Mouse (Mus musculus) stomach, postnatal 0 days (tissue): ENCODE measurements at regions not wholly inside any gene's neighbourhood (a gene's known extent, or its start where the extent isn't known, plus 50 kb on each side); places are given as distances from the start of the nearest gene placed in this dataset.

Experiments
- ATAC-seq: fragments of 200-750 bp; cut with Nextera tagmentation; 2 replicates; pipeline ENCODE4 v1.8.0; 2017; ENCODE audit not compliant: low FRiP score, low TSS enrichment
- DNase-seq: peaks from one replicate; pipeline ENCODE4 v3.0.0-alpha.2; 2016; ENCODE audit warnings: low spot score
- H3K27ac ChIP-seq: fragments of 300-500 bp; sonication (generic); replicated peaks from 2 replicates; pipeline ENCODE4 v1.5.1; 2014; ENCODE audit warnings: mild to moderate bottlenecking, control low read depth
- H3K27me3 ChIP-seq: fragments of 300-500 bp; sonication (generic); 2 replicates; pipeline ENCODE4 v1.6.1; 2014; ENCODE audit warnings: low read length; ENCODE audit not compliant: control insufficient read depth, insufficient read depth
- H3K36me3 ChIP-seq: fragments of 300-500 bp; sonication (generic); 2 replicates; pipeline ENCODE4 v1.6.1; 2014; ENCODE audit warnings: low read length, mixed read lengths; ENCODE audit not compliant: control insufficient read depth, insufficient read depth
- H3K4me1 ChIP-seq: fragments of 300-500 bp; sonication (generic); replicated peaks from 2 replicates; pipeline ENCODE4 v1.6.1; 2014; ENCODE audit warnings: antibody characterized with exemption; ENCODE audit not compliant: control insufficient read depth, insufficient read depth
- H3K4me2 ChIP-seq: fragments of 300-500 bp; sonication (generic); replicated peaks from 2 replicates; pipeline ENCODE4 v1.6.1; 2014; ENCODE audit warnings: low read depth, mild to moderate bottlenecking, control low read depth, moderate library complexity
- H3K4me3 ChIP-seq: fragments of 300-500 bp; sonication (generic); 2 replicates; pipeline ENCODE4 v1.5.1; 2014; ENCODE audit warnings: low read depth, low read length, control low read depth
- H3K9ac ChIP-seq: fragments of 300-500 bp; sonication (generic); 2 replicates; pipeline ENCODE4 v1.6.1; 2014; ENCODE audit warnings: mild to moderate bottlenecking, low read length, control low read depth, mixed read lengths
- H3K9me3 ChIP-seq: fragments of 300-500 bp; sonication (generic); 2 replicates; pipeline ENCODE4 v1.6.1; 2016; ENCODE audit warnings: low read length; ENCODE audit not compliant: control insufficient read depth
- CTCF ChIP-seq: IDR thresholded peaks from 2 replicates; pipeline ENCODE4 v1.5.1; 2016; ENCODE audit warnings: antibody characterized with exemption, low read depth, mild to moderate bottlenecking, moderate library complexity
- EP300 ChIP-seq: optimal IDR thresholded peaks from 2 replicates; pipeline ENCODE3; 2016; ENCODE audit warnings: antibody characterized with exemption
- WGBS: fragments of 180-500 bp; shearing (Covaris S2); extraction: QIAGEN DNeasy Blood & Tissue Kit; methylation state at CpG from one replicate; pipeline ENCODE4 v1.1.7; 2014; 5-methylcytosine and 5-hydroxymethylcytosine counted together

DNA sequence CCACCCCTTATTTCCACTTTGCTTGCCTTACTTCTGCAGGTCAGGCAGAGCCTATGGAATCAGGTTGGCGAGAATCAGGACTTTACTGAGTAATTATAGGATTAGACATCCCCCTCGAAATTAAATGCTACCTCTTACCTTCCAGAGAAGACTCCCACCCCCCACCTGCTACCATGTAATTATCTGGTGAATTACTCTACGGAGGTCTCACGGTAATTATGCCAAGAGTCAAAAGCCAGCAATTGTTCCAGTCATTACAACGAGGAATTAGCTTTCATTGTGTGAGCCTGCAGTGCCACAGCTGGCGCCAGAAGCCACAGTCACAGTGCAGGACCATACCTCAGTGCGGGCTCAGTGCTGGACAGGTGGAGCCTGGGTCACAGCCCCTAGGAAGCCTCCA lies 72.4 kb downstream of the Tpra1 start:
- Histone ChIP-seq H3K4me2 (no peak overlapping the region), H3K36me3 (no peaks in the 10 kb centered on the region), H3K4me1 (no peaks in the 10 kb centered on the region), H3K4me3 (no peak overlapping the region), H3K27me3 (no peaks in the 10 kb centered on the region), H3K9ac (no peak overlapping the region), H3K27ac (no peak overlapping the region), H3K9me3 (no peaks in the 10 kb centered on the region)
- no peak for DNase-seq
- 59% methylated on average over 7 of the region's 7 CpGs for whole genome bisulfite sequencing
- ATAC-seq = no peak
- TF ChIP-seq EP300 (no peak), CTCF (no peak)

DNA sequence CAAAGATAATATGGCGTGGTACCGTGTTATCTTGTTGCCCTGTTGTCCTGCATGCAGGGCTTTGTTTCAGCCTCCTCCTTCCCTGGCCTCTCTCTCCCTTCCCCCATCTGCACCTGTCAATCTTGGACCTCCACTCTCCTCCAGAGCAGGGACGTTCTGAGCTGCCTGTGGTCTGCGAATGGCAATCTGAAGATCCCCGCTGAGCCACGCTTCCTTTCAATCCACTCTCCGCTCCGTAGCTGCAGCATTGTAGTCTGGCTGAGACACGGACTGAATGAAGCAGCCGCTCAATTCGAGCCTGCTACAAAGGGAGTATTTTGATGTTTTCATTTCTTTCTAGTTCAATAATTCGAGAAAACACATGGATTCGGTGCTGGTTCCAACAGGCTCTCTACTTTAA lies 74.5 kb downstream of the Tpra1 start:
- Histone ChIP-seq H3K27ac (no peak overlapping the region), H3K4me3 (no peak overlapping the region), H3K4me2 (no peak overlapping the region), H3K27me3 (no peaks in the 10 kb centered on the region), H3K36me3 (no peaks in the 10 kb centered on the region), H3K4me1 (no peaks in the 10 kb centered on the region), H3K9ac (no peak overlapping the region), H3K9me3 (no peaks in the 10 kb centered on the region)
- DNase-seq (no peak), ATAC-seq (no peak)
- no peak for TF ChIP-seq CTCF
- no peak for TF ChIP-seq EP300
- 16% methylated on average over 13 of the region's 13 CpGs for WGBS

DNA sequence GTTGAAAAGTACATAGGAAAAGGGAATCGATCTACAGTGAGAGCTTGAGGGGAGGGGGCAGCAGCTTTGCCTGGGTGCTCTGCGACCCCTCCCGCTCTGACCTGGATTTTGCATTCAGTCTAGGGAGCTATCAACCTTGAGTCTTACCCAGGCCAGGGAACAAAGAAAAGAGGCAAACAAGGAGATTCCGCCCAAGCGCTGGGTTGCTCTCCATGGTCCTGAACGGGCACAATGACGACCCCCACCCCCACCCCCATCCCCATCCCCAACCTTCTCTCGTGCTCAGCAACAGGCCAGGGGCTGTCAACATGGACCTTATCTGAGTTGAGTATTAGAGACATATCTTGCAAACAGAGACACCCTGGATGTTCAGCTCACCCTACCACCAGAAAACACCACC lies 74.9 kb downstream of the Tpra1 start:
- H3K4me3 ChIP-seq = no peak overlapping the region
- H3K9me3 ChIP-seq = no peaks in the 10 kb centered on the region
- no peak overlapping the region for H3K9ac ChIP-seq
- H3K27ac ChIP-seq = no peak overlapping the region
- H3K4me2 ChIP-seq = no peak overlapping the region
- no peaks in the 10 kb centered on the region for H3K4me1 ChIP-seq
- H3K36me3 ChIP-seq = no peaks in the 10 kb centered on the region
- DNase-seq (no peak), ATAC-seq (no peak)
- 2% methylated on average over 8 of the region's 8 CpGs for WGBS
- TF ChIP-seq EP300 (no peak), CTCF (no peak)
- H3K27me3 ChIP-seq = no peaks in the 10 kb centered on the region

DNA sequence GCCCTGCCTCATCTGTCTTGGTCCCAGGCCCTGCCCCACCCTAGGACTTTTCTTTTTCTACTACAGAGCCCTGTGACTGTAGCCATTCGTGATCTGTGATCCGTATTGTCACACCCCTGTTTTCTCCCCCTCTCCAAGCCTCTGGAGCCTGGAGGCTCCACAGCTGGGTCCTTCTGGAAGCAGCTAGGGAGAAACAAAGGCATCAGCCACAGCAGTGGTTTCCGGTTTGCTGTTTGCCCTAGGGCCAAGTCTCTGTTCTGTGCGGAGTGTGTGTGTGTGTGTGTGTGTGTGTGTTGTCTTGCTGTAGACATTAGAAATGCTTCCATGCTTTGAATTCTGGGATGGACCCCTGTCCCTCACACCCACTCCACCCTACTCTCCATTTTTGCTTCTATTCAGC lies 76.9 kb downstream of the Tpra1 start:
- Histone ChIP-seq H3K9ac (no peak overlapping the region), H3K4me2 (no peak overlapping the region), H3K9me3 (no peaks in the 10 kb centered on the region), H3K4me3 (no peak overlapping the region), H3K4me1 (no peaks in the 10 kb centered on the region), H3K27ac (no peak overlapping the region), H3K36me3 (no peaks in the 10 kb centered on the region), H3K27me3 (no peaks in the 10 kb centered on the region)
- ATAC-seq = no peak
- 49% methylated on average over 4 of the region's 4 CpGs for WGBS
- TF ChIP-seq EP300 = no peak
- TF ChIP-seq CTCF = no peak
- no peak for DNase-seq

- 0 out of 2 replicates have a peak, but pooled peaks have one; percentile 34 for ATAC-seq
- 1% methylated on average over 8 of the region's 8 CpGs for WGBS
These were observed 78.1 kb downstream of the Tpra1 start for GRCm38 (mm10) chr6:88980112-88980511.

GRCm38 (mm10) chr6:88981544-88981943 lies 79.5 kb downstream of the Tpra1 start:
- H3K4me2 ChIP-seq = no peak overlapping the region
- H3K27ac ChIP-seq = no peak overlapping the region
- H3K27me3 ChIP-seq = no peaks in the 10 kb centered on the region
- H3K9me3 ChIP-seq = no peaks in the 10 kb centered on the region
- WGBS = 36% methylated on average over 7 of the region's 7 CpGs
- TF ChIP-seq EP300 (no peak), CTCF (no peak)
- ATAC-seq = no peak
- no peak overlapping the region for H3K4me3 ChIP-seq
- DNase-seq = no peak
- H3K9ac ChIP-seq = no peak overlapping the region
- no peaks in the 10 kb centered on the region for H3K36me3 ChIP-seq
- H3K4me1 ChIP-seq = no peaks in the 10 kb centered on the region

More at GRCm38 (mm10) chr6:88980112-88980511, 78.1 kb downstream of the Tpra1 start:
- Histone ChIP-seq H3K4me3 (no peak overlapping the region), H3K9ac (no peak overlapping the region), H3K4me1 (no peaks in the 10 kb centered on the region), H3K27me3 (no peaks in the 10 kb centered on the region), H3K27ac (no peak overlapping the region), H3K4me2 (no peak overlapping the region), H3K9me3 (no peaks in the 10 kb centered on the region), H3K36me3 (no peaks in the 10 kb centered on the region)
- DNase-seq = peak; percentile 38
- TF ChIP-seq EP300 (no peak), CTCF (peak; percentile 81)
